Mouse (Mus musculus) 3134 (cell line): ENCODE measurements around the gene Myt1.

Experiments
- DNase-seq: peaks from one replicate; pipeline ENCODE4 v3.0.0-alpha.2; 2011; ENCODE audit warnings: low spot score; ENCODE audit not compliant: insufficient read length; ENCODE audit errors: extremely low read depth

The Myt1 gene

DNA sequence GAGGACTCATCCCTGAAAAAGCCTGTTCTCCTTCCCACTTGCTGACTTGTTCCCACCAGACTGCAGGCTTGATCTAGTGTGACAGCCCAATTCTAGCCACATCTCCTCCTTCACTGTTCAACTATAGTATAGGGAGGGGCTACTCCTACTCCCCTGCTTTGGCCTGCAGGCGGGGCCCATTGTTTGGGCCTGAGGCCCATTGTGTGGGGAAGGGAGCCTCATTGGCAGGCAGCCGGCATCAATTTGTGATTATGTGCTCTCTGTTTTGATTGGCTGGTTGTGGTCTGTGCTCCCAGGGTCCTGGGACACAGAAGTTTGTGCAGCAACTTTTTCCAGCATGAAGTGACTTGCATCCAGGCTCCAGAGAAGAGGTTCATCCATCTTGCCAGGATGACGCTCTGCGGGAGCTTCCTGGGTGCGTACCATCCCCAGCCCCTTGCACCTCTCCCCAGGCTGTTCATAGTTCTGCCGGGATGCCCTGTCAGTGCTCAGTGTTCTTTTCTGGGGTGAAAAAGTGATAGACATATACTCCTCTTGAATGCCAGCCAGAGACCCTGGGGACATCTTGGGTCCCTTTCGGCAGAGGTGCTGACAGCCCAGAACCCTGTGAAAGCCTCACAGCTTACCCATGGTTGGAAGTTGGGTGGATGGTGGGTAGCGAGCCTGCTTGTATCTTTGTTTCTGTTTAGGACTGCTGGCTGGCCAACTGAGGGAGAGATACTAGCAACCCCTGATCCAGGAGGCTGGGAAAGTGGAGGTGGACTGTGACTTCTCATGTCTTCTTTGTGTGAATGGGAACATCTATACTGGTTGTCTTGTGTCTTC lies at the start of gene Myt1:
Gene Myt1, plus strand, starts transcription at position 327 of the 825 bp plus-strand sequence.
- DNase-seq = no peak

- DNase-seq = no peak
Observed at GRCm38 (mm10) chr2:181713749-181714148, 49.4 kb upstream of the Myt1 start.

GRCm38 (mm10) chr2:181714903-181715326 lies 48.2 kb upstream of the Myt1 start, which contains the start of gene Oprl1:
Gene Oprl1, plus strand, starts transcription at chr2:181715016.
- no peak for DNase-seq

GRCm38 (mm10) chr2:181715382-181715781 lies 47.8 kb upstream of the Myt1 start:
- DNase-seq = no peak

DNA sequence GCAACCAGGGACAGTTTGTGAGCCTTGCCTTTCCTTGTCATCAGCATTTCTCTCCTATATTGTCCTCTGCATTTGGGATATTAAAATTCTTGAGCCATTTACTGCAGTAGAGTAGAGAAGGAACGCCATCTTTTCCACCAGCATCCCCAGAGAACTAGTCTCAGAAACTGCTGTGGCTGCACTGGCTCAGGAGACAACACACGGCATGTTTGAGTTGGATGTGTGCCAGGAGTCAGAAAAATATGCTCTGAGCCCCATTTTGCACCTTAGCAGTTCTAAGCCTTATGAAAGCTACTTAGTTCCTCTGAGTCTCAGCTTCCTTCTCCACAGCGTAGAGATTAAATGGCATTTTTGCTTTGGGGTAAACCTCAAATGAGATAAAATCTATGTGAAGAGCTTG lies 46.1 kb upstream of the Myt1 start:
- DNase-seq = no peak

DNA sequence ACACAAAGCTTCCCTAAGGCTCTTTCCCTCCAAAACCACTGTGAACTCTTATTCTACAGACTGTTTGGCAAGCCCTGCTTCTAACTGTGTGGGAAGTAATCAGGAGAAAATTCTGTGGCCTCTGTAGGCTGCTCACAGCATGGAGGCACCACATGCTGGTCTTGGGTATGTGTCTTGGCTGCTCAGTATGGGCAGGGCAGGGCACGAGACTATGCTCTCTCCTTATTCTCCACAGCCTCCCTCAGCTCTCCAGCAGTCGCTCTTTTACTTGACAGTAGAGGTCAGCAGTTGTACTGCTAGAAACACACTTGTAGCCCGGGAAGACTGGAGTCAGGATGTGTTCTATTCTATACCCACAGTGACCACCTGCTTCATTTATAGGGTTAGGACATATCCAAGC lies 43.1 kb upstream of the Myt1 start:
- no peak for DNase-seq

DNA sequence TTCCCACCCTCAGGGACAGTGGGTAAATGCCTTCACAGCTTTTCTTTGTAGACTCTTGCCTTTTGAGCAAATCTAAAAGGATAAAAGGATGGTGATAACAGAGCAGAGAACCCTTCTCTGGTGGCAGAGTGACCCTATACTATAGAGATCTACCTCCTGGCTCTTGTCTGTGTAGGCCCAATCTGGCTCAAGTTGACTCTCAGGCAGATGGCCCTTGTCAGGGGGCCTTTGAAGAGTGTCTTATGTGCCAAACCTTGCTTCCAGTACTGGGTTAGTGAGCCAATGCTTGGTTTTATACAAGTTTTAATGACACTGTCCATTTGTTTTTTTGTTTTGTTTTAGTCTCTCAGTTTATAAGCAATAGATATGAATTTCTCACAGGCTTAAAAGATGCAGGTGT lies 41.9 kb upstream of the Myt1 start:
- no peak for DNase-seq

DNA sequence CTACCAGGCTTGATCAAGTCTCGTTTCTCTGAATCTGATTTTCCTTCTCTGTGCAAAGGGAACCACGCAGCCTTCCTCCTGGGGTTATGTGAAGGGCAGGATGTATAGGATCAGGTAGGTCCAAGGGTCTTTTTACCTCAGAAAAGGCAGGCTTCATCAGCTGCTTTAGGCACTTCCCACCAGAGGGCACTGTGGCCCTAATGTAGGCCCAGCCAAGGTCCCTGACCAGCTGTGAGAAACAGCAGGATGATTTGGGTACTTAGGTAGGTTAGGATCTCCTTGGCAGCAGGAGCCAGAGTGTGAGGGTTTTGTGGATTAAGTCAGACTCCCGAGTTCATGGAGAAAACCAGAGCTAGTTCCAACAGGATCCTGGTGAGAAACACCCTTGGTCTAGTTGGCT lies 40.9 kb upstream of the Myt1 start:
- no peak for DNase-seq

GRCm38 (mm10) chr2:181727659-181728262 lies 35.4 kb upstream of the Myt1 start:
- no peak for DNase-seq

- DNase-seq = no peak
Observed at GRCm38 (mm10) chr2:181730051-181730450, 33.1 kb upstream of the Myt1 start.

- DNase-seq = no peak
Observed at GRCm38 (mm10) chr2:181752626-181753025, 10.5 kb upstream of the Myt1 start.

GRCm38 (mm10) chr2:181758147-181758725 lies 4.9 kb upstream of the Myt1 start:
- no peak for DNase-seq

DNA sequence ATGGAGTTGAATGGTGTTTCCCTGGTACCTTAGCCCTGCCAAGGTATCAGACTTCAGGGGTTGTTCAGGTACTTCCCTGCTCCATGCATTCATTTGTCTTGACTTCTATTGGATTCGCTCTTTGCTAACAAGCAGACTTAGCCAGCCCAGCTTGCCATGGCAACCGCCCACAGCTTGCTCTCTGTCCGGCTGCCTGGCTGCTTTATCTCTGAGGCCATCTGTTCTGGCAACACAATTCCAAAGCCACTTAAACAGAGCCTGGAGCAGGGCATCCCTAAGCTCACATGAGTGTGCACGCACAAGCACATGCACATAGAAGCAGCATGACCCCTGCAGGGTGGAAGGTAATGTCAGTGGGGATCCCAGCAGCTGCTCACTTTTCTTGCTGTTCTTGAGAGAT lies 4.1 kb upstream of the Myt1 start:
- DNase-seq = no peak

DNA sequence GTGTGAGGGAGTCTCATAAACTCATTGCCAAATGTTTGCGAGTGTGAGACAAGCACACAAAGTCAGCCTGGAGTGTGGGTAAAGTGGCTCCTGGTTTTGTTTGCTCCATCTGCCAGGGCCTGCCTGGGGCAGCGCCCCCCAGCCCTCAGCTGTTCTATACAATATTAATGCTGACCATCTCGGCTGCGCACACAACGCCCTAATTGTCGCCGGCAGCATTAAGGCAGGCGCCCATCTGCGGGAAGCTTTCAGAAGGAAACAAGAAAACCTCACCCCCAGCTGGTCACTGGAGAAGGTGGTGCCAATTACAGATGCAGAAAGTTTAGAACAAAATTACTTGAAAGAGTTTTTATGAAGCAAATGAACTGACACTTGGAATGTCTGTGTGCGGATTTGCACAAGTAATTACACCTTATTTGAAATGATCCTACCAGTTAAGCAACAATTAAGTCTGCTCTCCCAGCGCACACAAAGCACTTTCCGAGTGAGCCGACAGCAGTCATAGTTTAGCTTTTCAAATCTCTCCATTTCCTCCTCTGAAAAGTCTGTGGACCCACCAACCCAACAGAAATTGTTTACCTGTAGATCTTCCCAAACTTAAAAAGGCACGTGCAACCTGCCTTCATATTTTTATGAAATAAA lies 875 bp downstream of the Myt1 start:
- no peak for DNase-seq

GRCm38 (mm10) chr2:181764600-181764999 lies 1.5 kb downstream of the Myt1 start:
- DNase-seq = no peak

DNA sequence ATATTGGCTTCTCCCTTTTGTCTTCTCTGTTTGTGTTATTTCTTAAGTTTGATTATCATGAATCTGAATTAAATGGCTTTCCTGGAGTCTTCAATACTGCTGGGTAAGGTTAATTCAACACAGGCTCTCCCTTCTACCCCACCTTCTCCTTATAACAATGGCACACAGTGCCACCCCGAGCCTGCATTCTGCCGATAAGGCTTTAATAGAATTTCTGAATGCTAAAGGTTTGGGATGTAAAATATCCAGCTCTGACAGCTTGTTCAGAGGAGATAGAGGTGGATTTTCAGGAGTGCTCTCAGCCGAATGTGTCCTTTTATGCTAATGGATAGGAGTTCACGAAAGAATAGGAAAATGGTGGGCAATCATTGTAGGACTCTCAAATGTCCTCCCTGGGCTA lies 2.1 kb downstream of the Myt1 start:
- DNase-seq = no peak

DNA sequence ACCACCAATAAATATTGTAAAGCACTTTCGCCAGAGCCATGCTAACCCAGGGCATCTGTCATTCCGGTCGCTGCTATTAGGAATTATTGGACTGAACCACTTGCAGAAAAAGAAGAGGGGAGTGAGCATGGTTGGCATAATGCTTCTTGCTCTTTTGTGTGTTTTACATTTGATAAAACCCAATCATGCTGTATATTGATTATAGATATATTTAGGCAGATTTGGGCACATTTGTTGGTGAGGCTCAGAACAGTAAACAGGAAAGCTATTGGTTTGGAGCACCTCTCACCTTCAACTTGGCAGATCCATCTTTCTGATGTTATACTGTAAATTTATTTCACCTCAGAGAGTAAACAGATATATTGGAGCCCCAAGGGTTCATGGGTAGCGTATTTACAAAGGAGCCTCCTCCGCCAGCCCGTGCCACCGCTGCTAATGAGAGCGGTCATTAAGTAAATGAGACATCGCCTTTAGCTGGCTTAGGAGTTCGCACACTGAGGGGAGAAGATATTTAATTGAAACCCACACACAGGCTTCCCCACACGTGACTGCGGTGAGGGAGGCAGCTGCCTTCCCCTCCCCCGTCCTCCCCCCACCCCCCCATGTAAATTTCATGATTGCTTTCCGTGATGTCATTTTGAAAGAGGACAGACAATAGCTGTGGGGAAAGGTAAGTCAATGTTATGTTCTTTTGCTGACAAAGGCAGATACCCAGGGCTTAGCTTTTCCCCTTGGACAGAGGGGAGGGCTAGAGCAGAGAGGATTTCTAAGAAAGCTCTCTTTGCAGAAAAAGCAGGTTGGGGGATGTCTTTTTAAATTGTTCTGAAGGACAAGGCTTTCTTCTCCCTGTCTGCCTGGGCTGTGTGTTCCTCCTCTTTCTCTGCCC lies 3.8 kb downstream of the Myt1 start:
- DNase-seq = no peak

GRCm38 (mm10) chr2:181768451-181768850 lies 5.3 kb downstream of the Myt1 start:
- DNase-seq = no peak

DNA sequence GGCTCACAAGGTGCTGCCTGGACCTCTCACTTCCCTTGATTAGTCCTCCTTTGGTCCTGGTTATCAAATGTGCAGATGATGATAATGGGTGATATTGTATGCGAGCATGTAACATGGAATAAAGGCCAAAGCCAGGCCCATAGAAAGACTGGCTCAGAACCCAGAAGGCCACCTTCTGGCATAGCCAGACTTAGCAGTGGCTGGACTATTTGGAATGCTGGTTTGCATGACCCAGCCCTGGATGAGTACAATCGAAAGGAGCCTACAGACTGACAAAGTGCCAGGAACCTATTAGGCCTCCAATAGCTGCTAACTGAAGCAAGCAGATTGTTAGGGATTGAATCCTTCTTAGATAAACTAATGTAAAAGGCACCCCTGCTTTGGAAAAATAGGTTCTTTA lies 6.3 kb downstream of the Myt1 start:
- no peak for DNase-seq

DNA sequence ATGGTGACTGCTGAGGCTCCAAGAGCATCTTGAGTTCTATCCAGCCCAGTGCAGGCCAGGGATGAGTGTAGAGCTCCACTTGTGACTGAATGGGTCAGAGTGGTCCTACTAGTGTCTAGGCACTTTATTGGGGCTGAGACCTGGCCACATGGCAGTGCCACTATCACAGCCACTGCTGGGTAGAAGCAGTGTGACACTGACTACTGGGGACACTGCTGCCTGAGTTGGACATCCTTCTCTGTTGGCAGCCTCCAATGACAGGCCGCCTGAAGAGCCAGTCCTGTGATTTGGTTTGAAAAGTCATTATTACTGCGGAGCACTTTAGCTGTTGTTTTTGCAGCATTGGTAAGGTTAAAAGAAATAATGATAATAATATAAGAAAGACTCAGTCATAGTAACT lies 10.1 kb downstream of the Myt1 start:
- DNase-seq = no peak
